Mouse (Mus musculus): ENCODE data around the gene Wbp1l.

Wbp1l gene

GRCm38 (mm10) chr19:46658851-46659250 lies 60.0 kb downstream of the Wbp1l start:
- DNase-seq (ENCODE audit: low read depth): no peak

- DNase-seq (ENCODE audit: low read depth): no peak
Observed at GRCm38 (mm10) chr19:46661511-46661910, 62.6 kb downstream of the Wbp1l start.

GRCm38 (mm10) chr19:46662214-46662613 lies 63.3 kb downstream of the Wbp1l start:
- DNase-seq (ENCODE audit: low read depth): no peak

GRCm38 (mm10) chr19:46662784-46663183 lies 63.9 kb downstream of the Wbp1l start:
- no peak for DNase-seq (ENCODE audit: low read depth)

- DNase-seq (ENCODE audit: low read depth): no peak
Observed at GRCm38 (mm10) chr19:46665474-46665873, 66.6 kb downstream of the Wbp1l start.

GRCm38 (mm10) chr19:46667300-46667699 lies 68.4 kb downstream of the Wbp1l start:
- no peak for DNase-seq (ENCODE audit: low read depth)

- no peak for DNase-seq (ENCODE audit: low read depth)
Observed at GRCm38 (mm10) chr19:46668263-46668662, 69.4 kb downstream of the Wbp1l start.

GRCm38 (mm10) chr19:46669802-46670201 lies 70.9 kb downstream of the Wbp1l start:
- no peak for DNase-seq (ENCODE audit: low read depth)

GRCm38 (mm10) chr19:46670691-46671090 lies 71.8 kb downstream of the Wbp1l start:
- DNase-seq (ENCODE audit: low read depth): no peak

- DNase-seq (ENCODE audit: low read depth): no peak
Observed at GRCm38 (mm10) chr19:46672766-46673418, 74.0 kb downstream of the Wbp1l start, which contains the start of gene Cyp17a1. Cyp17a1 (minus strand) TSS chr19:46673172.

- no peak for DNase-seq (ENCODE audit: low read depth)
Observed at GRCm38 (mm10) chr19:46675641-46676040, 76.8 kb downstream of the Wbp1l start.

- no peak for DNase-seq (ENCODE audit: low read depth)
Observed at GRCm38 (mm10) chr19:46679720-46680383, 81.0 kb downstream of the Wbp1l start.

GRCm38 (mm10) chr19:46689460-46690372 lies 90.8 kb downstream of the Wbp1l start, which contains the start of gene Borcs7:
Borcs7 (plus strand) TSS chr19:46689906.
- DNase-seq (ENCODE audit: low read depth): peak; percentile 65

GRCm38 (mm10) chr19:46690387-46690786 lies 91.5 kb downstream of the Wbp1l start:
- DNase-seq (ENCODE audit: low read depth): no peak

- DNase-seq (ENCODE audit: low read depth): no peak
Observed at GRCm38 (mm10) chr19:46691078-46691477, 92.2 kb downstream of the Wbp1l start.

GRCm38 (mm10) chr19:46693146-46693545 lies 94.3 kb downstream of the Wbp1l start:
- no peak for DNase-seq (ENCODE audit: low read depth)

- DNase-seq (ENCODE audit: low read depth): no peak
Observed at GRCm38 (mm10) chr19:46696482-46696881, 97.6 kb downstream of the Wbp1l start.

- DNase-seq (ENCODE audit: low read depth): no peak
Observed at GRCm38 (mm10) chr19:46696943-46697342, 98.1 kb downstream of the Wbp1l start.

GRCm38 (mm10) chr19:46697840-46698517 lies 99.1 kb downstream of the Wbp1l start:
- DNase-seq (ENCODE audit: low read depth): no peak

- DNase-seq (ENCODE audit: low read depth): peak; percentile 49
Observed at GRCm38 (mm10) chr19:46699011-46699481, 100.2 kb downstream of the Wbp1l start.

GRCm38 (mm10) chr19:46701156-46701555 lies 102.3 kb downstream of the Wbp1l start:
- no peak for DNase-seq (ENCODE audit: low read depth)

All from fibroblast of lung, adult 2 months (primary cell).